Mouse (Mus musculus) intestine, postnatal 0 days (tissue): ENCODE measurements around the gene Dpep1. TPM values are rescaled to one million over a fixed set of nuclear protein-coding genes. Genes with fewer than 3 reads are reported as not detected.
"Not testable (repeated sequence)": the region's sequence is repeated elsewhere in the genome, so short reads cannot be mapped to it uniquely, and the experiment has no call there.

Experiments used
- ATAC-seq: fragments of 200-750 bp; cut with Nextera tagmentation; 2 replicates; pipeline ENCODE4 v1.8.0; 2017; ENCODE audit warnings: mild to moderate bottlenecking, moderate TSS enrichment, moderate library complexity
- H3K27ac ChIP-seq: fragments of 300-500 bp; sonication (generic); 2 replicates; pipeline ENCODE4 v1.5.1; 2014; ENCODE audit warnings: mild to moderate bottlenecking, low read depth, low read length, moderate library complexity
- H3K27me3 ChIP-seq: fragments of 300-500 bp; sonication (generic); replicated peaks from 2 replicates; pipeline ENCODE4 v1.6.1; 2014; ENCODE audit warnings: low read length, mixed read lengths; ENCODE audit not compliant: control insufficient read depth, insufficient read depth
- H3K36me3 ChIP-seq: fragments of 300-500 bp; sonication (generic); 2 replicates; pipeline ENCODE4 v1.6.1; 2014; ENCODE audit warnings: mild to moderate bottlenecking, moderate library complexity; ENCODE audit not compliant: control insufficient read depth, insufficient read depth
- H3K4me1 ChIP-seq: fragments of 300-500 bp; sonication (generic); replicated peaks from 2 replicates; pipeline ENCODE4 v1.6.1; 2014; ENCODE audit warnings: antibody characterized with exemption, low read length, mixed read lengths; ENCODE audit not compliant: control insufficient read depth, insufficient read depth
- H3K4me2 ChIP-seq: fragments of 300-500 bp; sonication (generic); replicated peaks from 2 replicates; pipeline ENCODE4 v1.6.1; 2014; ENCODE audit warnings: low read depth, mild to moderate bottlenecking, moderate library complexity
- H3K4me3 ChIP-seq: fragments of 300-500 bp; sonication (generic); 2 replicates; pipeline ENCODE4 v1.5.1; 2014; ENCODE audit warnings: low read depth, low read length
- H3K9ac ChIP-seq: fragments of 300-500 bp; sonication (generic); 2 replicates; pipeline ENCODE4 v1.6.1; 2014; ENCODE audit warnings: mild to moderate bottlenecking, low read depth, low read length
- H3K9me3 ChIP-seq: fragments of 300-500 bp; sonication (generic); 2 replicates; pipeline ENCODE4 v1.6.1; 2016; ENCODE audit warnings: mixed run types; ENCODE audit not compliant: control insufficient read depth
- CTCF ChIP-seq: sonication (generic); IDR thresholded peaks from 2 replicates; pipeline ENCODE4 v1.5.1; 2016; ENCODE audit warnings: low read depth, mild to moderate bottlenecking, control low read depth, antibody characterized with exemption, moderate library complexity
- WGBS: fragments of 180-500 bp; shearing (Covaris S2); extraction: QIAGEN DNeasy Blood & Tissue Kit; methylation state at CpG from one replicate; pipeline ENCODE4 v1.1.7; 2014; 5-methylcytosine and 5-hydroxymethylcytosine counted together
- polyA plus RNA-seq: library from polyadenylated mRNA; unstranded; fragments of >200 nt; fragmentation: Nextera tagmentation; extraction: Ambion mirVana; gene quantifications from 2 replicates; pipeline ENCODE4 v1.2.1, GENCODE M21; 2015

The Dpep1 gene
- polyA plus RNA-seq, 1 experiment from 2014 or later, result 32.7 TPM

DNA sequence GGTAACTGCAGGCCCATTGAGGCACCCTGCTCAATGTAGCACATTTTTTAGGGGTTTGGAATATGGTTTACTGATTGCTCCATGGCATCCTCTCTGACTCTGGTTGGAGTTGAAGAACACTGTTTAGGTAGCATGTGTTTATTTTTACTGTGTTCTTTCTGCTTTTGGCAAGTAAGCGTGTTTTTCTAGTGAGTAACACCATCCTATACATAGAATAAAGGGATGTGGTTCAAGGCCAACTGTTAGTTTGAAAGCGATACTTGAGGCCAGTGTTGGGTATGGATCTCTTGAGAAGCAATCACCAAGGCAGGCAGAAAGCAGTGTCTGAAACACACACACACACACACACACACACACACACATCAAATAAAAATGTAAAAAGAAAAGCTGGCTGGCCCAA lies 2.0 kb downstream of the Dpep1 start:
- Histone ChIP-seq H3K36me3 (no peaks in the 10 kb centered on the region), H3K4me2 (no peak overlapping the region), H3K4me3 (no peak overlapping the region), H3K9ac (no peak overlapping the region), H3K27me3 (no peaks in the 10 kb centered on the region), H3K4me1 (no peaks in the 10 kb centered on the region), H3K27ac (no peak overlapping the region), H3K9me3 (no peaks in the 10 kb centered on the region)
- WGBS, result 75% methylated on average over 2 of the region's 2 CpGs
- no peak for TF ChIP-seq CTCF
- ATAC-seq, result no peak

DNA sequence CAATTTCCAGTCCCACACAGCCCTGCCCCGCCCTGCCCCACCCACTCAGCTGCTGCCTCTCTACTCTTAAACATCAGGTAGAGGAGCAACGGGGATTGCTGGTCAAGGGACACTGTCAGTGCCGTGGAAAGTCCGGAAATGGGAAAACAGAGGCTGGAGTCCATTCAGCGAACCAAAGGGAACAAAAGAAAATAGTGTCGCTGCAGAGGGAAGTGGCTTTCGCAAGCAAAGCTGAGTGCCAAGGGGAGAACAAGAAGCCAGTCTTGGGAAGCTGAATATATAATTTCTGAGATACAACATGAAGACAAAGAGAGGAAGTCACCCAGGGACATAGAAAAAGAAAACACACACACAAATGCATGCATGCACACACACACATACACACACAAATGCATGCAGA lies 2.8 kb downstream of the Dpep1 start:
- no peaks in the 10 kb centered on the region for H3K4me1 ChIP-seq
- H3K9me3 ChIP-seq, result no peaks in the 10 kb centered on the region
- H3K4me2 ChIP-seq, result no peak overlapping the region
- no peaks in the 10 kb centered on the region for H3K36me3 ChIP-seq
- H3K27ac ChIP-seq, result no peak overlapping the region
- no peak overlapping the region for H3K4me3 ChIP-seq
- WGBS, result 40% methylated on average over 7 of the region's 7 CpGs
- no peaks in the 10 kb centered on the region for H3K27me3 ChIP-seq
- TF ChIP-seq CTCF, result no peak
- H3K9ac ChIP-seq, result no peak overlapping the region
- no peak for ATAC-seq

DNA sequence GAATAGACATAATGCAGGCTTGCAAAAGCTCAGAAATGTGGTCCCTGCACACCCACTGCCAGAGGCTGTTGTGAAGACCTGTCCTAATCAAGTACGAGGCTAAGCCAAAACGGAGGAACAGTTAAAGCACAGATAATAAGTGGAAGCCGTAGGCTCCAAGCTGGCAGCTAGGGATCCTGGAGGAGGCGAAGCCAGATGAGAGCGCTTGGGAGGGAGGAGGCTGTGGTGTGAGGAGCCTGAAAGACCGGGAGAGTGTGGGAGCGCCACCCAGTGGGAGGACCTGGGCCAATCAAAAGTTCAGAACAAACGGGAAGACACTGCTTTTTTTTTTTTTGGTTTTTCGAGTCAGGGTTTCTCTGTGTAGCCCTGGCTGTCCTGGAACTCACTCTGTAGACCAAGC lies 4.6 kb downstream of the Dpep1 start:
- H3K4me3 ChIP-seq, result no peak overlapping the region
- no peaks in the 10 kb centered on the region for H3K9me3 ChIP-seq
- H3K36me3 ChIP-seq, result no peaks in the 10 kb centered on the region
- 3% methylated on average over 9 of the region's 9 CpGs for WGBS
- H3K4me2 ChIP-seq, result peak overlapping the region; percentile 44; the same call in 1 of the 2 replicates
- 0 out of 2 replicates have a peak overlapping the region, but pooled peaks have one; percentile 24 for H3K27ac ChIP-seq
- H3K27me3 ChIP-seq, result no peaks in the 10 kb centered on the region
- peak; percentile 39 for ATAC-seq
- TF ChIP-seq CTCF, result peak; percentile 81
- no peaks in the 10 kb centered on the region; the same call in 1 of the 2 replicates for H3K4me1 ChIP-seq
- no peak overlapping the region for H3K9ac ChIP-seq

DNA sequence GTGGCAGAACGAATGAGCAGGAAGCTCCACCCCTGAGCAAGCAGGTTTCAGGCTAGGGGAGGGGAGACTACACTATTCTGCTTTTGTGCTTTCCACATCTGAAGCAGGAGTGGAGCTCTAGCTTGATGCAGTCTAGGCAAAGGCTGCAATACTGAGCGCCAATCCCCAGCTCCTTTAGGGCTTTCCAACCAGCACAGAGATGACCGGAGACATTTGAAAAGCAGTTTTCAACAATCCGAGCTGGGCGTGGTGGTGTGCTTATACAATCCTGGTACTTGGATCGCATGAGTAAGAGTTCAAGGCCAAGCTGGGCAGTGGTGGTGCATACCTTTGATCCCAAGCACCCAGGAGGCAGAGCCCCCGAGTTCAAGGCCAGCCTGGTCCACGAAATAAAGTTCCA lies 5.9 kb downstream of the Dpep1 start:
- H3K9me3 ChIP-seq, result no peaks in the 10 kb centered on the region
- H3K4me2 ChIP-seq, result no peak overlapping the region
- no peaks in the 10 kb centered on the region; the same call in 1 of the 2 replicates for H3K4me1 ChIP-seq
- H3K36me3 ChIP-seq, result no peaks in the 10 kb centered on the region
- no peak for ATAC-seq
- 24% methylated on average over 8 of the region's 8 CpGs for WGBS
- TF ChIP-seq CTCF, result no peak
- no peak overlapping the region for H3K27ac ChIP-seq
- no peak overlapping the region for H3K9ac ChIP-seq
- no peaks in the 10 kb centered on the region for H3K27me3 ChIP-seq
- H3K4me3 ChIP-seq, result no peak overlapping the region

DNA sequence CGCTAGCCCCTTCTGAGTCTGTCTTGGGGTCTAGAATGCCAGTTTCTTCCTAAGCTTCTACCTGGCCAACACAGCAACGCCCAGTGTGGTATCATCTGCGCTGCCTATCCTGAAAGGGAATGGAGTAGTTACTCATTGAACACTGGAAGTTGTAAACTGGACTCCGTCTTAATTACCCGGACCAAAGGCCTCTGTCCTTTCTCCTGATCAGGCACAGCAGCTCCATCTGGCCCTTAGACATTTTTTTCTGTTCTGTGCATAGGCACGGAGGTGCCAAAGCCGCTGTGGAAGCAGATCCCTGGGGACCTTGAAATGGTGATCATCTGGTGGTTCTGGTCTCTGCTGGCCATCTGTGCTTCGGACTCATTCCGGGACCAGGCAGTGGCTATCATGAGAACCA lies 7.7 kb downstream of the Dpep1 start:
- no peaks in the 10 kb centered on the region; the same call in 1 of the 2 replicates for H3K4me1 ChIP-seq
- no peak overlapping the region for H3K27ac ChIP-seq
- 53% methylated on average over 9 of the region's 9 CpGs for WGBS
- no peaks in the 10 kb centered on the region for H3K27me3 ChIP-seq
- H3K9ac ChIP-seq, result no peak overlapping the region
- ATAC-seq, result no peak
- H3K9me3 ChIP-seq, result no peaks in the 10 kb centered on the region
- TF ChIP-seq CTCF, result no peak
- peak overlapping the region; percentile 42 for H3K4me2 ChIP-seq
- no peaks in the 10 kb centered on the region for H3K36me3 ChIP-seq
- H3K4me3 ChIP-seq, result no peak overlapping the region

DNA sequence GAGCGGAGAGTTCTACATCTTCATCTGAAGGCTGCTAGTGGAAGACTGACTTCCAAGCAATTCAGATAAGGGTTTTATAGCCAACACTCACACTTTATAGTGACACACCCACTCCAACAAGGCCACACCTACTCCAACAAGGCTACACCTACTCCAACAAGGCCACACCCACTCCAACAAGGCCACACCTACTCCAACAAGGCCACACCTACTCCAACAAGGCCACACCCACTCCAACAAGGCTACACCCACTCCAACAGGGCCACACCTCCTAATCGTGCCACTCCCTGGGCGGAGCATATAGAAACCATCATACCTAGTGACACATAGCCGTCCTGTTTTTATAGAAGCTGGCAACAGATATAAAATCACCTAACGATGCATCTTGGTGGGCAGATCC lies 11.0 kb downstream of the Dpep1 start:
- 41% methylated on average over 5 of the region's 5 CpGs for WGBS
- H3K4me3 ChIP-seq, H3K9me3 ChIP-seq, H3K4me2 ChIP-seq, H3K36me3 ChIP-seq, H3K9ac ChIP-seq, H3K4me1 ChIP-seq, H3K27ac ChIP-seq, H3K27me3 ChIP-seq: not testable (repeated sequence)
- ATAC-seq, result peak; percentile 66

DNA sequence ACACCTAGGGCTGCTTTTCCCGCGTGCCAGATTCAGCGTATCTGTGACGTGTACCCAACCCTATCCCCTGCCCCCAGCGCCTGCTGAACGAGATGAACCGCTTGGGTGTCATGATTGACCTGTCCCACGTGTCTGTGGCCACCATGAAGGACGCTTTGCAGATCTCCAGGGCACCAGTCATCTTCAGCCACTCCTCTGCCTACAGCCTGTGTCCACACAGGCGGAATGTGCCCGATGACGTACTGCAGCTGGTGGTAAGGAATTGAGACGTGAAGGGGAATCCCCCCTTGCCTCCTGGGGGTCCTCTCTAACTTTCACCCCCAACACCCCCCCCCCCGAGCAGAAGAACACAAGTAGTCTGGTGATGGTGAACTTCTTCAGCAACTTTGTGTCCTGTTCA lies 13.8 kb downstream of the Dpep1 start:
- 64% methylated on average over 14 of the region's 14 CpGs for WGBS
- Histone ChIP-seq H3K9me3 (no peaks in the 10 kb centered on the region), H3K4me3 (no peak overlapping the region), H3K36me3 (peaks cover 5% of the 10 kb centered on the region), H3K27ac (no peak overlapping the region), H3K4me1 (no peaks in the 10 kb centered on the region; the same call in 1 of the 2 replicates), H3K27me3 (no peaks in the 10 kb centered on the region), H3K4me2 (no peak overlapping the region), H3K9ac (no peak overlapping the region)
- no peak for TF ChIP-seq CTCF
- no peak for ATAC-seq
